Mouse (Mus musculus) MEL (cell line): ENCODE results near the gene Fbxl19. TPM values are rescaled to one million over a fixed set of nuclear protein-coding genes. Genes with fewer than 3 reads are reported as not detected.
A peak's percentile ranks its signal among the peaks of the same experiment; 100 is the strongest.

Experiments
- DNase-seq: peaks from one replicate; pipeline ENCODE4 v3.0.0; 2011; ENCODE audit warnings: low read depth, low spot score
- H3K27ac ChIP-seq: 2 replicates; pipeline ENCODE4 v1.5.1; 2012; ENCODE audit warnings: low read depth, mild to moderate bottlenecking, control low read depth, low read length, moderate library complexity; ENCODE audit not compliant: control insufficient read depth
- H3K27me3 ChIP-seq, 2 experiments: fragments of 150-350 bp in 1 of 2; sonication (generic) in 1 of 2; 2 replicates each; pipeline ENCODE4 v1.6.1; 2012; ENCODE audit warnings: low read length in 2 of 2, mild to moderate bottlenecking in 2 of 2, improper control_type of control experiment in 1 of 2, moderate library complexity in 1 of 2; ENCODE audit not compliant: insufficient read depth in 2 of 2, control insufficient read depth in 1 of 2
- H3K36me3 ChIP-seq, 2 experiments: 2 replicates each; pipeline ENCODE4 v1.6.1; 2012 to 2014; ENCODE audit warnings: low read length in 2 of 2, improper control_type of control experiment in 1 of 2, inconsistent platforms in 1 of 2, mild to moderate bottlenecking in 1 of 2; ENCODE audit not compliant: insufficient read depth in 2 of 2, control insufficient read depth in 1 of 2
- H3K4me1 ChIP-seq, 2 experiments: fragments of 150-350 bp in 1 of 2; sonication (generic) in 1 of 2; 2 replicates each; pipeline ENCODE4 v1.6.1; 2012; ENCODE audit warnings: low read length in 2 of 2, improper control_type of control experiment in 1 of 2, mild to moderate bottlenecking in 1 of 2; ENCODE audit not compliant: insufficient read depth in 2 of 2, control insufficient read depth in 1 of 2
- H3K4me3 ChIP-seq, 2 experiments: fragments of 150-350 bp in 1 of 2; sonication (generic) in 1 of 2; 2 replicates each; pipeline ENCODE4 v1.5.1; 2012; ENCODE audit warnings: low read depth in 2 of 2, low read length in 2 of 2, mild to moderate bottlenecking in 2 of 2, moderate library complexity in 2 of 2, control low read depth in 1 of 2, improper control_type of control experiment in 1 of 2; ENCODE audit not compliant: control insufficient read depth in 1 of 2, insufficient read depth in 1 of 2
- H3K79me2 ChIP-seq: 2 replicates; pipeline ENCODE4 v1.6.1; 2012; ENCODE audit warnings: mild to moderate bottlenecking, low read length, moderate library complexity; ENCODE audit not compliant: control insufficient read depth, poor library complexity, insufficient read depth
- H3K9ac ChIP-seq: 2 replicates; pipeline ENCODE4 v1.6.1; 2012; ENCODE audit warnings: low read depth, mild to moderate bottlenecking, control low read depth, low read length, moderate library complexity; ENCODE audit not compliant: control insufficient read depth, poor library complexity, severe bottlenecking
- H3K9me3 ChIP-seq: fragments of 150-350 bp; sonication (generic); replicated peaks from 2 replicates; pipeline ENCODE4 v1.6.1; 2012; ENCODE audit warnings: mild to moderate bottlenecking, low read length, improper control_type of control experiment, moderate library complexity; ENCODE audit not compliant: insufficient read depth
- BHLHE40 ChIP-seq: IDR thresholded peaks from 2 replicates; pipeline ENCODE4 v1.6.1; 2012; ENCODE audit warnings: low read depth, mild to moderate bottlenecking, inconsistent platforms, low read length, improper control_type of control experiment, borderline replicate concordance
- CHD1 ChIP-seq: IDR thresholded peaks from 2 replicates; pipeline ENCODE4 v1.6.1; 2012; ENCODE audit warnings: low read depth, mild to moderate bottlenecking, inconsistent platforms, low read length, improper control_type of control experiment
- CTCF ChIP-seq, 3 experiments: IDR thresholded peaks in 2 of 3; conservative IDR thresholded peaks in 1 of 3; 2 replicates each; pipeline ENCODE4 v1.5.1; 2011 to 2012; ENCODE audit warnings: low read length in 3 of 3, low read depth in 2 of 3, mild to moderate bottlenecking in 2 of 3, improper control_type of control experiment in 1 of 3, inconsistent platforms in 1 of 3, mixed read lengths in 1 of 3, moderate library complexity in 1 of 3; ENCODE audit not compliant: control insufficient read depth in 1 of 3, insufficient read depth in 1 of 3, poor library complexity in 1 of 3, severe bottlenecking in 1 of 3
- ELF1 ChIP-seq: IDR thresholded peaks from 2 replicates; pipeline ENCODE4 v1.6.1; 2014; ENCODE audit warnings: low read depth, mild to moderate bottlenecking, inconsistent platforms, low read length, improper control_type of control experiment, moderate library complexity
- GABPA ChIP-seq: IDR thresholded peaks from 2 replicates; pipeline ENCODE4 v1.6.1; 2012; ENCODE audit warnings: low read depth, mild to moderate bottlenecking, inconsistent platforms, low read length, improper control_type of control experiment, moderate library complexity
- JUND ChIP-seq: IDR thresholded peaks from 2 replicates; pipeline ENCODE4 v1.6.1; 2011; ENCODE audit warnings: low read depth, mild to moderate bottlenecking, improper control_type of control experiment, low read length
- KAT2A ChIP-seq: conservative IDR thresholded peaks from 2 replicates; pipeline ENCODE4 v1.6.1; 2012; ENCODE audit warnings: low read depth, low read length, improper control_type of control experiment, inconsistent platforms
- MAX ChIP-seq: IDR thresholded peaks from 2 replicates; pipeline ENCODE4 v1.6.1; 2011; ENCODE audit warnings: low read length, improper control_type of control experiment
- MAZ ChIP-seq: IDR thresholded peaks from 2 replicates; pipeline ENCODE4 v1.6.1; 2012; ENCODE audit warnings: low read depth, mild to moderate bottlenecking, inconsistent platforms, low read length, improper control_type of control experiment
- MEF2A ChIP-seq: IDR thresholded peaks from 2 replicates; pipeline ENCODE4 v1.6.1; 2014; ENCODE audit warnings: low read depth, mild to moderate bottlenecking, inconsistent platforms, low read length, improper control_type of control experiment; ENCODE audit not compliant: poor library complexity, insufficient replicate concordance, severe bottlenecking; ENCODE audit errors: extremely low read depth
- MXI1 ChIP-seq: IDR thresholded peaks from 2 replicates; pipeline ENCODE4 v1.6.1; 2011; ENCODE audit warnings: mild to moderate bottlenecking, low read depth, low read length, improper control_type of control experiment
- MYB ChIP-seq: IDR thresholded peaks from 2 replicates; pipeline ENCODE4 v1.6.1; 2011; ENCODE audit warnings: mild to moderate bottlenecking, low read depth, low read length, improper control_type of control experiment
- MYC ChIP-seq: IDR thresholded peaks from 2 replicates; pipeline ENCODE4 v1.6.1; 2011; ENCODE audit warnings: low read depth, mild to moderate bottlenecking, low read length, improper control_type of control experiment, moderate library complexity
- NELFE ChIP-seq: IDR thresholded peaks from 2 replicates; pipeline ENCODE4 v1.6.1; 2011; ENCODE audit warnings: low read depth, low read length, improper control_type of control experiment
- NRF1 ChIP-seq: IDR thresholded peaks from 2 replicates; pipeline ENCODE4 v1.6.1; 2014; ENCODE audit warnings: low read depth, mild to moderate bottlenecking, inconsistent platforms, low read length, improper control_type of control experiment, moderate library complexity; ENCODE audit not compliant: poor library complexity, insufficient read depth, severe bottlenecking
- POLR2A ChIP-seq, 2 experiments: IDR thresholded peaks; 2 replicates each; pipeline ENCODE4 v1.6.1; 2011 to 2012; ENCODE audit warnings: low read length in 2 of 2, mild to moderate bottlenecking in 2 of 2, control low read depth in 1 of 2, improper control_type of control experiment in 1 of 2, low read depth in 1 of 2, moderate library complexity in 1 of 2; ENCODE audit not compliant: control insufficient read depth in 1 of 2, insufficient read depth in 1 of 2, poor library complexity in 1 of 2
- POLR2AphosphoS2 ChIP-seq: IDR thresholded peaks from 2 replicates; pipeline ENCODE4 v1.6.1; 2011; ENCODE audit warnings: low read length, improper control_type of control experiment
- RAD21 ChIP-seq: IDR thresholded peaks from 2 replicates; pipeline ENCODE4 v1.6.1; 2011; ENCODE audit warnings: mild to moderate bottlenecking, low read depth, low read length, improper control_type of control experiment
- RCOR1 ChIP-seq: IDR thresholded peaks from 2 replicates; pipeline ENCODE4 v1.6.1; 2012; ENCODE audit warnings: low read depth, mild to moderate bottlenecking, inconsistent platforms, low read length, improper control_type of control experiment
- SMC3 ChIP-seq: IDR thresholded peaks from 2 replicates; pipeline ENCODE4 v1.6.1; 2011; ENCODE audit warnings: low read depth, low read length, improper control_type of control experiment
- TAL1 ChIP-seq: IDR thresholded peaks from 2 replicates; pipeline ENCODE4 v1.6.1; 2012; ENCODE audit warnings: mild to moderate bottlenecking, inconsistent platforms, low read length, moderate library complexity, mixed read lengths
- UBTF ChIP-seq: IDR thresholded peaks from 2 replicates; pipeline ENCODE4 v1.6.1; 2012; ENCODE audit warnings: low read depth, mild to moderate bottlenecking, inconsistent platforms, low read length, improper control_type of control experiment, moderate library complexity, borderline replicate concordance; ENCODE audit not compliant: insufficient read depth
- USF1 ChIP-seq: IDR thresholded peaks from 2 replicates; pipeline ENCODE4 v1.6.1; 2014; ENCODE audit warnings: low read depth, mild to moderate bottlenecking, inconsistent platforms, low read length, improper control_type of control experiment, moderate library complexity
- ZC3H11A ChIP-seq: IDR thresholded peaks from 2 replicates; pipeline ENCODE4 v1.6.1; 2012; ENCODE audit warnings: low read depth, mild to moderate bottlenecking, inconsistent platforms, low read length, improper control_type of control experiment
- ZMIZ1 ChIP-seq: IDR thresholded peaks from 2 replicates; pipeline ENCODE4 v1.6.1; 2012; ENCODE audit warnings: low read depth, mild to moderate bottlenecking, inconsistent platforms, low read length, improper control_type of control experiment, moderate library complexity
- polyA plus RNA-seq, 2 experiments: library from polyadenylated mRNA; stranded (reverse) in 1 of 2; unstranded in 1 of 2; fragments of >175 nt in 1 of 2; fragments of >200 nt in 1 of 2; gene quantifications; 2 replicates each; pipeline versions ENCODE4 v1.2.1 to v1.2.4; 2012; ENCODE audit warnings: low replicate concordance in 2 of 2, low read depth in 1 of 2; ENCODE audit not compliant: insufficient read length in 2 of 2, insufficient read depth in 1 of 2, missing spikeins in 1 of 2
- total RNA-seq: library from RNA; depleted of rRNA; stranded (reverse); fragments of 300-350 nt; gene quantifications from 2 replicates; pipeline ENCODE4 v1.2.3, GENCODE M21; 2012

Fbxl19 gene
- total and polyA plus RNA-seq, 3 experiments: 46.7 to 58.3 TPM; not detected in 1

DNA sequence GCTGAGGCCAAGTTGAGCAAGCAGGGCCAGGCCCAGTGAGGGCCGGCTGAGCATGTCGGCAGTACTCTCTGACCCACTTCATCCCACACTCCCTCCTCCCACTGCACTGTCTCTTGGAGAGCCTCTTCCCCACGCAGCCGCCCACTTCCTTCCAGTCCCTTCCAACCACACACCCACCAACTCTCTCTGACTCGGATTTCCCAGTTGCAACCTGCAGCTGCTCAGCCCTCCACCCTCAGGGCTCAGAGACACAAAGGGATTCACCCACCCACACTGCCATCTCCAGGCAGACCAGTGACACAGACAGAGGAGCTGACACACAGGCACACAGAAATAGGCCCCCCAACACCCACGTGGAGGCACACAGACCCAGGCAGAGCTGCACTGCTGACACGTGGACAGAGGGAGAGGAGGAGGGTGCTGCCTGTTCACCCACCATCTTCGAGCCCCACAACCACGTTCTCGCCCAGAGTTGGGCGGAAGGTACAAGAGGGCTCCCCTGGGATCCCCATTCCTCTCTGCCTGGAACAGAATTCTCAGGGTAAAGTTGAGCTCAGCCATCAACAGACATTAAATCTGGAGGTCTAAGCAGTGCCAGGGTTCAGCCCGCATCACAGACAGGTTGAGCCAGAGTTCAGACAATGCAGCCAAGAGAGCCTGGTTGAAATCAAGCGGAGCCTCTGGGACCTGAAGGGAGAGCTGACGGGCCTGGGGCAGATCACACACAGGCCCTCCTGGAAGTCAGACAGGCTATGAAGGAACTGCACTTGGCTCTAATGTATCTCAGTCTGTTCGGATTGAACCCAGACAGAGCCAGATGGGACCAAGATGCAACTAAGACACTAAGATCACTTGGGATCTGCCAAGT is 71.8 kb downstream of the Fbxl19 start:
- Histone ChIP-seq H3K27me3 (no peaks in the 10 kb centered on the region), H3K9ac (no peak overlapping the region), H3K36me3 (no peaks in the 10 kb centered on the region), H3K27ac (no peak overlapping the region), H3K4me3 (no peak overlapping the region), H3K4me1 (no peaks in the 10 kb centered on the region), H3K9me3 (no peaks in the 10 kb centered on the region), H3K79me2 (no peaks in the 10 kb centered on the region)
- peak; percentile 28 for DNase-seq
- TF ChIP-seq SMC3 (peak; percentile 48), MYB (no peak), CTCF (IDR thresholded peaks at IDR 0.05 in 2 of 3, conservative IDR thresholded peaks at IDR 0.05 in 1 of 3; ENCODE audit: control insufficient read depth in 1 of 3, insufficient read depth in 1 of 3, low read depth in 2 of 3, low read length in 3 of 3, poor library complexity in 1 of 3, severe bottlenecking in 1 of 3) (peak in 2 of 3 experiments; percentile 27 to 45; a peak in 3 of 6 replicates), MXI1 (0 out of 2 replicates have a peak, but pooled peaks have one; percentile 23), RAD21 (peak; percentile 33), POLR2A (IDR thresholded peaks at IDR 0.05; ENCODE audit: control insufficient read depth in 1 of 2, insufficient read depth in 1 of 2, low read depth in 1 of 2, low read length in 2 of 2, poor library complexity in 1 of 2) (no peak), JUND (no peak), MYC (0 out of 2 replicates have a peak, but pooled peaks have one; percentile 32), CHD1 (no peak), MAX (0 out of 2 replicates have a peak, but pooled peaks have one; percentile 24), ZMIZ1 (no peak), ZC3H11A (0 out of 2 replicates have a peak, but pooled peaks have one; percentile 2)

- H3K27ac ChIP-seq: no peak overlapping the region
- H3K9ac ChIP-seq: no peak overlapping the region
- no peaks in the 10 kb centered on the region for H3K9me3 ChIP-seq
- no peaks in the 10 kb centered on the region for H3K27me3 ChIP-seq
- H3K4me1 ChIP-seq: no peaks in the 10 kb centered on the region
- no peak for DNase-seq
- H3K4me3 ChIP-seq: no peak overlapping the region
- TF ChIP-seq MYC (no peak), UBTF (no peak), ELF1 (no peak), KAT2A (no peak), RCOR1 (no peak), MXI1 (no peak), POLR2AphosphoS2 (no peak), RAD21 (no peak), MEF2A (no peak), MAZ (no peak), MAX (no peak), TAL1 (no peak), GABPA (no peak), NELFE (no peak), SMC3 (no peak), ZC3H11A (no peak), BHLHE40 (no peak), USF1 (no peak), NRF1 (no peak)
- H3K36me3 ChIP-seq: no peaks in the 10 kb centered on the region
- no peaks in the 10 kb centered on the region for H3K79me2 ChIP-seq
Measured at GRCm38 (mm10) chr7:127817053-127817452, 72.7 kb downstream of the Fbxl19 start.
